Mouse (Mus musculus): ENCODE results near the gene Tmigd3. TPM values are rescaled to one million over a fixed set of nuclear protein-coding genes. Genes with fewer than 3 reads are reported as not detected.

Gene Tmigd3
- total RNA-seq (2021), result not detected
- long read RNA-seq, experiment 1, result 0 reads
- long read RNA-seq, experiment 2, result 0 reads

- no peak for DNase-seq (ENCODE audit: low spot score in 2 of 2)
Observed at GRCm38 (mm10) chr3:105870558-105870957, at the start of gene Tmigd3, which contains the start of gene Adora3. TSS of gene Tmigd3 (plus strand) at chr3:105870903. TSS of gene Adora3 (plus strand) at chr3:105870858.

- DNase-seq (ENCODE audit: low spot score in 2 of 2), result no peak
Observed at GRCm38 (mm10) chr3:105821504-105821903, 49.2 kb upstream of the Tmigd3 start.

- no peak for DNase-seq (ENCODE audit: low spot score in 2 of 2)
Observed at GRCm38 (mm10) chr3:105823609-105824008, 47.1 kb upstream of the Tmigd3 start.

- DNase-seq (ENCODE audit: low spot score in 2 of 2), result no peak
Observed at GRCm38 (mm10) chr3:105824103-105824502, 46.6 kb upstream of the Tmigd3 start.

GRCm38 (mm10) chr3:105824704-105825103 lies 46.0 kb upstream of the Tmigd3 start:
- DNase-seq (ENCODE audit: low spot score in 2 of 2), result no peak

- DNase-seq (ENCODE audit: low spot score in 2 of 2), result peak in 1 of 2 experiments; percentile 22
Observed at GRCm38 (mm10) chr3:105825501-105826161, 45.1 kb upstream of the Tmigd3 start.

GRCm38 (mm10) chr3:105831584-105831983 lies 39.1 kb upstream of the Tmigd3 start:
- no peak for DNase-seq (ENCODE audit: low spot score in 2 of 2)

GRCm38 (mm10) chr3:105835875-105836274 lies 34.8 kb upstream of the Tmigd3 start:
- no peak for DNase-seq (ENCODE audit: low spot score in 2 of 2)

- DNase-seq (ENCODE audit: low spot score in 2 of 2), result no peak
Observed at GRCm38 (mm10) chr3:105836883-105837282, 33.8 kb upstream of the Tmigd3 start.

- DNase-seq (ENCODE audit: low spot score in 2 of 2), result no peak
Observed at GRCm38 (mm10) chr3:105838655-105839054, 32.0 kb upstream of the Tmigd3 start.

- DNase-seq (ENCODE audit: low spot score in 2 of 2), result no peak
Observed at GRCm38 (mm10) chr3:105839836-105840235, 30.9 kb upstream of the Tmigd3 start.

GRCm38 (mm10) chr3:105846294-105847069 lies 24.2 kb upstream of the Tmigd3 start:
- DNase-seq (ENCODE audit: low spot score in 2 of 2), result no peak

GRCm38 (mm10) chr3:105853781-105854180 lies 16.9 kb upstream of the Tmigd3 start:
- DNase-seq (ENCODE audit: low spot score in 2 of 2), result no peak

- peak in 1 of 2 experiments; percentile 3 for DNase-seq (ENCODE audit: low spot score in 2 of 2)
Observed at GRCm38 (mm10) chr3:105854786-105855185, 15.9 kb upstream of the Tmigd3 start.

GRCm38 (mm10) chr3:105857513-105857912 lies 13.2 kb upstream of the Tmigd3 start:
- peak in 1 of 2 experiments; percentile 10 for DNase-seq (ENCODE audit: low spot score in 2 of 2)

- DNase-seq (ENCODE audit: low spot score in 2 of 2), result no peak
Observed at GRCm38 (mm10) chr3:105861747-105862366, 8.8 kb upstream of the Tmigd3 start.

GRCm38 (mm10) chr3:105864123-105864522 lies 6.6 kb upstream of the Tmigd3 start:
- DNase-seq (ENCODE audit: low spot score in 2 of 2), result no peak

- no peak for DNase-seq (ENCODE audit: low spot score in 2 of 2)
Observed at GRCm38 (mm10) chr3:105865122-105865521, 5.6 kb upstream of the Tmigd3 start.

GRCm38 (mm10) chr3:105868135-105868534 lies 2.6 kb upstream of the Tmigd3 start:
- DNase-seq (ENCODE audit: low spot score in 2 of 2), result peak; percentile 53 to 72

GRCm38 (mm10) chr3:105872034-105872433 lies 1.3 kb downstream of the Tmigd3 start:
- no peak for DNase-seq (ENCODE audit: low spot score in 2 of 2)

- no peak for DNase-seq (ENCODE audit: low spot score in 2 of 2)
Observed at GRCm38 (mm10) chr3:105872579-105872978, 1.9 kb downstream of the Tmigd3 start.
